Mouse (Mus musculus): Measurements from ENCODE around the gene Msln.

GRCm38 (mm10) chr17:25716711-25717637, 37.2 kb downstream of the Msln start, which contains the start of gene Gng13:
- TF ChIP-seq CTCF (IDR thresholded peaks at IDR 0.05; ENCODE audit: borderline replicate concordance, insufficient read depth, low read length), result no peak
- no peak; the same call in 1 of the 2 replicates for TF ChIP-seq POLR2A (IDR thresholded peaks at IDR 0.05; ENCODE audit: low read depth, low read length)

All from embryonic fibroblast, embryonic 13.5 days (primary cell).